Comparison of ENCODE assay signal across 13 mouse cellular contexts in the genomic region with DNA sequence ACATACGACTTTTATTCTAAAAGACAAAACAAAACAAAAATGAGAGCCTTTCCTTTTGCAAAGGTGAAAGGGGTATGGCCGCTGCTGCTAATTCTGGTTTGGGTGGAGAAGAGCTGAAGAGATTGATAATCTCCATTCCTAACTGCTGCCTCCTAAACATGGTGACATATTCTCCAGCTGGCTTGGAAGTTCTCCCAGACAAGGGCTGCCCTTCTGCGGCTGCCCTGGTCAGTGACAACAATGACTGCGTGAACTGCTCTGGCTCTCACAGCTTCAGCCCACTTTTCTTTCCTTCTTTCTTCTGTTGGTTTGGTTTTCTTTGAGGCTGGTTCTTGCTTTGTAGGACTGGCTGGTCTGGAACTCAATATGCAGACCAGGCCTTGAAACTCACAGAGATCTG.
"Had no signal": no experiment of that assay in that cellular context is flagged by ENCODE, and none has a peak within 500 bp of the region (broad histone marks: within the 10 kb centered on the region; RNA-seq: fewer than 3 reads in every experiment).

No protein-coding gene starts in this region.

- H3K27me3 ChIP-seq: kidney, embryonic 15.5 days; limb, embryonic 13.5 days; midbrain, embryonic 12.5 days; neural tube, embryonic 15.5 days had no signal

- ATAC-seq: midbrain, embryonic 16.5 days had no signal

- H3K27ac ChIP-seq: kidney, embryonic 15.5 days; limb, embryonic 13.5 days; liver, embryonic 14.5 days; midbrain, embryonic 12.5 days; neural tube, embryonic 15.5 days; stomach, postnatal 0 days had no signal

- DNase-seq: kidney, adult 2 months; kidney, postnatal 25 days; left cerebral cortex, postnatal 4 days; lung, adult 2 months; lung, postnatal 14 days; thymus, postnatal 4 days had no signal

- H3K9ac ChIP-seq: kidney, embryonic 15.5 days; limb, embryonic 13.5 days; liver, embryonic 14.5 days; midbrain, embryonic 12.5 days; neural tube, embryonic 15.5 days had no signal

- H3K4me3 ChIP-seq: kidney, embryonic 15.5 days; limb, embryonic 13.5 days; midbrain, embryonic 12.5 days; neural tube, embryonic 15.5 days had no signal

- H3K4me2 ChIP-seq: kidney, embryonic 15.5 days; limb, embryonic 13.5 days; midbrain, embryonic 12.5 days; neural tube, embryonic 15.5 days had no signal

- H3K36me3 ChIP-seq: kidney, embryonic 15.5 days; limb, embryonic 13.5 days; midbrain, embryonic 12.5 days; neural tube, embryonic 15.5 days had no signal

- H3K9me3 ChIP-seq: kidney, embryonic 15.5 days; limb, embryonic 13.5 days; midbrain, embryonic 12.5 days; neural tube, embryonic 15.5 days had no signal
